Mouse (Mus musculus): ENCODE data around the gene Abi3.

Abi3 gene

GRCm38 (mm10) chr11:95826317-95827167 is 15.7 kb downstream of the Abi3 start:
- no peak for DNase-seq (ENCODE audit: low spot score in 2 of 2)

- DNase-seq (ENCODE audit: low spot score in 2 of 2), result no peak
Observed at GRCm38 (mm10) chr11:95825625-95826024, 16.7 kb downstream of the Abi3 start.

DNA sequence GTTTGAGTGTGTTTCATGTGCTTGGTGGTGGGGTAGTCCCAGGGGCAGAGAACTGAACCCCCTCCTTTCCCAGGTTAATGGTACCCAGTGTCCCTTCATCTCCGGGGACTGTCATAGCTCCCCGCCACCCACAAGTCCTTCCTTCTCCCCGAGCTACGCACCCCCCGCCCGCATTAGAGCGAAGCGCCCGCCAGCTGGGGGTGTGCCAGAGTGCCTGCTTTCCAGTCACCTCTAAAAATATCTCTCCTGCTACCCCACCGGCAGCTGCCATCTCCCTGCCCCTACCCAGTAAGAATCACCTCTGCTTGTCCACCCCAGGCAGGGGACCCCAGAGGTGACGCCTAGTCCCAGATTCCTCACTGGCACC is 17.4 kb downstream of the Abi3 start:
- peak; percentile 59 to 73 for DNase-seq (ENCODE audit: low spot score in 2 of 2)

DNA sequence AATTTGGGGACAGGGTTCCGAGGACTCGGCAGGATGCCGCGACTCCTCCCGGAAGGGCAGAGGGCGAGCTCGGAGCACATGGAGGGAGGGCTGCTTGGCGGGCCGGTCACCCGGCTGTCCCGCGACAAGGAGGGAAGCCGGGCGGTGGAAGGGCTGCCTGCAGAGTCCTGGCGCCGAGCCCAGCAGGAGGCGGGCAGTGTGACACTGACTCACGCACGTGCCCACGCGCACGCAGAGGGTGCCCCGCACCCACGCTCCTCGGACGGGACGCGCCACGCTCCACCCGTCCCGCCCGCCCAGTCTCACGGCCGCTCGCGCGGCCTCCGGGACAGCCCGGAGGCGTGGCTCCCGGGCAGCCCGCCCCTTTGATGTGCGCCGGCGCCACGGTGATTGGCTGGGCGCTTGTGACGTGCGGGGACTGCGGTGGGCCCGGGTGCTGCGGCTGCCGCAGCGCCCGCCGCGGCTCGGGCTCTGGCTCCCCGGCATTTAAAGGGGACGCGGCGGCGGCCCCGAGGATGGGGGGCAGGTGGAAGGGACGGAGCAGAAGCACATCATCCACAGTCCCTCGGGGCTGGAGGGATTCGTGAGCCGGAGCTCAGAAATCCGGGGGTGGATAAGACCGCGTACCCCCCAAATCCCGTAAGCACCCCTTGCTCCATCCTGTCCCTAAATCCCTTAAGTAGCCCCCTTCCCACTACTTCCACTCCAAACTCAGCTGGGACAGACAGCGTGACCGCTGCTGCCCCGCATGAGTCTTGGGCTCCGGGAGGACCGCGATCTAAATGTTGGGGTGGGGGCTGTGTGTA is 18.0 kb downstream of the Abi3 start, which contains the start of gene Phospho1:
Phospho1 (plus strand) TSS at position 429 of the 806 bp plus-strand sequence.
- peak; percentile 80 to 85 for DNase-seq (ENCODE audit: low spot score in 2 of 2)

- no peak for DNase-seq (ENCODE audit: low spot score in 2 of 2)
Observed at GRCm38 (mm10) chr11:95822437-95822836, 19.8 kb downstream of the Abi3 start.

- DNase-seq (ENCODE audit: low spot score in 2 of 2), result no peak
Observed at GRCm38 (mm10) chr11:95821511-95821910, 20.8 kb downstream of the Abi3 start.

DNA sequence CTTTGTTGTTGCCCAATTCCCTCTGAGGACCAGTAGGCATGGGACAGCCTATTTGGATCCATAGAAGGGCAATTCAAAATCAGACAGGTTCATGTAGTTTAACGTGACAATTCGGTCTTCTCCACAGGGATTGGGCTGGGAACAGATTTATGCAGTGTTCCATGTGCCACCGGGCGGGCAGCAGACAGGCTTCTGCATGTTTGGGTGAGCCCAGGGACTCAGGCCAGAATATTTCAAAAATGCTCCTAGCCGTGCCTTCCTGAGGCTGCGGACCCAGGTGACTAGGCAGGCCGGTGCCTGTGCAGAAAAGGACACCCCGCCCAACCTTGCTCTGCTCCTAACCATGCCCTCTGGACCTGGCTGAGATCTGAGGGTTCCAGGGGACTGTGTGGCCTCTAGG is 23.1 kb downstream of the Abi3 start:
- no peak for DNase-seq (ENCODE audit: low spot score in 2 of 2)

GRCm38 (mm10) chr11:95815412-95815811 is 26.9 kb downstream of the Abi3 start:
- no peak for DNase-seq (ENCODE audit: low spot score in 2 of 2)

DNA sequence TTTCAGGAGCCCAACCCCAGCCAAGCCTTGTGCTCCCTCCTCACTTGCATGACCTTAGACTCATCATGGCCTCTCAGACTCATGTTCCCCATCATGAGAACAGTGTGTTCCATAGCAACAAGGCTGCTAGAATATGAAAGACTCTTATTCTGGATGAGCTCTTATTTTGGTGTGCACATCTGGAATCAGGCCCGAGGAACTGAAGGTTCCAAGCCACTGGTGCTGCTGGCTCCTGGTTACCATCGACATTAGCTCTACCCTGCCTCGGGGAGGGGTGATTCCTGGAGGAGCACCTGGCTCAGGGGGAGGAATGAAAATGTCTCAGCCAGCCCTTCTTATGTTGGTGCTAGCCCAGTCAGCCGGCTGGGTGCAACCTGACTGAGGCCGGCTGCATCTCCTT is 27.4 kb downstream of the Abi3 start:
- DNase-seq (ENCODE audit: low spot score in 2 of 2), result no peak

GRCm38 (mm10) chr11:95814101-95814500 is 28.2 kb downstream of the Abi3 start:
- no peak for DNase-seq (ENCODE audit: low spot score in 2 of 2)

- no peak for DNase-seq (ENCODE audit: low spot score in 2 of 2)
Observed at GRCm38 (mm10) chr11:95812224-95812623, 30.1 kb downstream of the Abi3 start.

DNA sequence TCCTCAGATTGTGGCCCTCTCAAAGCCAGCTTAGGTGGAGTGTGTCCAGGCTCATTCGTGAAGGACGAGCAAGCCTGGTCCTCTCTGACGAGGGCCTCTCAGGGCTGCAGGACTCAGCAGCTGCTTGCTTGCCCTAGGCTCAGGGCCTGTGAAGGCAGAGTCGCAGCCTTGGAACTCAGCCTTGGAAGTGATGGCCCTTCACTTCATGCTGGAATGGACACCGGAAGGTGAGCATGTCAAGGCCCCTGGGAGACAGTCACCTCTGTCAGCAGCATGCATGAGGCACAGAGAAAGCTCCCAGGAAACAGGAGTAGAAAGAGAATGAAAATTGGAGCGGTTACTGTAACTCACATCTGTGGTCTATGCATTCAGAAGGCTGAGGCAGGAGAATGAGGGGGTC is 30.5 kb downstream of the Abi3 start:
- DNase-seq (ENCODE audit: low spot score in 2 of 2), result no peak

- no peak for DNase-seq (ENCODE audit: low spot score in 2 of 2)
Observed at GRCm38 (mm10) chr11:95810828-95811227, 31.4 kb downstream of the Abi3 start.

GRCm38 (mm10) chr11:95809603-95810002 is 32.7 kb downstream of the Abi3 start:
- DNase-seq (ENCODE audit: low spot score in 2 of 2), result no peak

DNA sequence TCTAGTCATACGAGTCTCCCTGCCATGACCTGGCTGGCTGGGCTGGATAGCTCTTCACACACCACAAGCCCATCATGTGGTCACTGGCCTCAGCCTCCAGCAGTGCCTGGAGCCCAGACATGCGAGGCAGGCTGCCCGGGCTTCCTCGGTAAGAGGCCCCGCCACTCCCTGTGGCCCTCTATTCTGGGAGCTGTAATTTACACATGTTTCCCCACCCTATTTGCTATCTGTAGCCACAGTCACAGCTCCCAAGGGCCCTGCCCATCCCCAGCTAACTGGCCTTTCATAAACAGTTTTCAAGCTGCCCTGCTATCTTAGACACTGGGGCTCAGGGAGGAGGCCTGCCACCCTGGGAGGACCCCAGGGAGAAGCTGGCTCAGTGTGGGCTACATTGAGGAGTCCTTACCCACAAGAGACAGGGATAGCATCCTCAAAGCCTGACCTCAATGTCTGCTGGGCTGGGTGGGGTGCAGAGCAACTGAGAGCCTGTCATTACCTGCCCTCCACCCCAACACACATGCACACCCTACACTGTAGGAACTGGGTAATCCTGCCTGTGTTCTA is 33.7 kb downstream of the Abi3 start:
- no peak for DNase-seq (ENCODE audit: low spot score in 2 of 2)

GRCm38 (mm10) chr11:95807884-95808283 is 34.4 kb downstream of the Abi3 start:
- no peak for DNase-seq (ENCODE audit: low spot score in 2 of 2)

- DNase-seq (ENCODE audit: low spot score in 2 of 2), result no peak
Observed at GRCm38 (mm10) chr11:95805527-95805926, 36.7 kb downstream of the Abi3 start.

- DNase-seq (ENCODE audit: low spot score in 2 of 2), result no peak
Observed at GRCm38 (mm10) chr11:95805010-95805409, 37.3 kb downstream of the Abi3 start.

DNA sequence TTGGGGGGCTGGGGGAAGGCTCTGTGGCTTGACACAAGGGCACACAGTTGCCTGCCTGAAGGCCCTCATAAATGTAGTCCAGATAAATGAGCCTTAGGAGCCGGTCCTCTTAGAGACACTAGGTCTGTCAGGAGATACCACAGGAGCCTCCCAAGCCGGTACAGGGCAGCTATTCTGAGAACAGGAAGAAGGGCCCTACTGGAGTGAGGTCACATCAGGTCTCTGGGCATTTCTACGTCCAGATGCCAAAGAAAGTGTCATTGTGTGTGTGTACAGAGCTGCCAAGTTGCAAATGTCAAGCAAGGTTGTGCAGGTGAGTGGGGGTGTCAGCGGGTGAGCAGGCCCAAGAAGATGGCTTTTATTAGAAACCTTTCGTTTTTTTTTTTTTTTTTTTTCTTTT is 46.7 kb downstream of the Abi3 start:
- DNase-seq (ENCODE audit: low spot score in 2 of 2), result no peak

GRCm38 (mm10) chr11:95794201-95794600 is 48.1 kb downstream of the Abi3 start:
- DNase-seq (ENCODE audit: low spot score in 2 of 2), result no peak

DNA sequence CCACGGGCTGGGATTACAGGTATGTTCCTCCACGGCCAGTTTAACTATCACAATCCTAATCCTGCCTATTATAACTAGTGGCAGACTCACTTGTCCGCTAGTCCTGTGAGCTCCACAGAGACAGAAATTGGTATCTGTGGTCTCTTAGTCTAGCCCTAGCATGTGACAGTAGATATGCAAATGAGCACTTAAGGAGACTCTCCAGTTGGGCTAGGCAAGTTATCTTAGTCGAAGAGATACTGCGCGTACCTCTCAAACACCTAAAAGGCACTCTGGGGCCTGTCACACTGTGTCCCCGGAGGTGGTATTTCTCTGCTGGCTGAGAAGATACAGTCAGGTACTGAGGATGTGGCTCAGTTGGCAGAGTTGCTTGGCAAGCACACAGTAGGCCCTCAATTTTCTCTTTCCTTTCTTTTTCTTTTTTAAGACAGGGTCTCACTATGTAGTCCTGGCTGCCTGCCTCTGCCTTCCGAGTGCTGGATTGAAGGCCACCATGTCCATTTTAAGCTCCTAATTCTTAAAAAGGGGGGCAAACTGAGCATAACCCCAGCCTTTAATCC is 49.2 kb downstream of the Abi3 start:
- DNase-seq (ENCODE audit: low spot score in 2 of 2), result no peak

DNA sequence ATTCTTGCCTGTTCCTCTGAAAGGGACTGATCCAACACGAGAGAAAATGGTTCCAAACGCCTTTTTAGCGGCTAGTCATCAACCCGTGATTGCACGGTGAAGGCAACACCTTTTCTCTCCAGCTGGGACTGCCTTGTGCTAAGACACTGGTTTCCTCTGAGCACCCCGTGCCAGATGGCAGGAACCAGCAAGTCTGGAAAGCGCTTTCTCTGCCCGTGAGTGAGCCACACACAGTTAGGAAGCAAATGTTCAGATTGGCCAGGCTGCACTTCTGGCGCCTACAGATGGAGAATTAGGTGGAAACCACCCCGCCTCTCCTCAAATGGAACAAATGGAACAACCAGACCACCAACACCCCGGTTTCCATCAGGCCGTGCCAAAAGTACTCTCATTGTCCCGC is 50.5 kb downstream of the Abi3 start:
- DNase-seq (ENCODE audit: low spot score in 2 of 2), result peak; percentile 43 to 76

Data from frontal cortex, postnatal 36 days (tissue).